Mouse (Mus musculus): Measurements from ENCODE around the gene Ampd1. TPM values are rescaled to one million over a fixed set of nuclear protein-coding genes. Genes with fewer than 3 reads are reported as not detected.
"Not testable (repeated sequence)": the region's sequence is repeated elsewhere in the genome, so short reads cannot be mapped to it uniquely, and the experiment has no call there.

The Ampd1 gene
- polyA plus RNA-seq, 1 experiment from 2014 or later = 8.9 TPM

GRCm38 (mm10) chr3:103127721-103128120 lies 53.9 kb downstream of the Ampd1 start:
- ATAC-seq (ENCODE audit: insufficient read depth, low FRiP score) = no peak
- Histone ChIP-seq H3K4me3 (replicated peaks; ENCODE audit: low read length) (no peak overlapping the region), H3K9me3 (replicated peaks; ENCODE audit: control insufficient read depth, low read length) (no peaks in the 10 kb centered on the region), H3K36me3 (ENCODE audit: control insufficient read depth, insufficient read depth, low read length) (no peaks in the 10 kb centered on the region), H3K4me1 (ENCODE audit: control insufficient read depth, insufficient read depth, low read length) (peaks cover 26% of the 10 kb centered on the region), H3K27me3 (ENCODE audit: control insufficient read depth, insufficient read depth, low read length) (no peaks in the 10 kb centered on the region), H3K27ac (ENCODE audit: low read length) (peak overlapping the region; percentile 36), H3K4me2 (ENCODE audit: low read depth, low read length) (no peak overlapping the region), H3K9ac (ENCODE audit: low read length) (no peak overlapping the region)
- 58% methylated on average over 5 of the region's 5 CpGs for WGBS

DNA sequence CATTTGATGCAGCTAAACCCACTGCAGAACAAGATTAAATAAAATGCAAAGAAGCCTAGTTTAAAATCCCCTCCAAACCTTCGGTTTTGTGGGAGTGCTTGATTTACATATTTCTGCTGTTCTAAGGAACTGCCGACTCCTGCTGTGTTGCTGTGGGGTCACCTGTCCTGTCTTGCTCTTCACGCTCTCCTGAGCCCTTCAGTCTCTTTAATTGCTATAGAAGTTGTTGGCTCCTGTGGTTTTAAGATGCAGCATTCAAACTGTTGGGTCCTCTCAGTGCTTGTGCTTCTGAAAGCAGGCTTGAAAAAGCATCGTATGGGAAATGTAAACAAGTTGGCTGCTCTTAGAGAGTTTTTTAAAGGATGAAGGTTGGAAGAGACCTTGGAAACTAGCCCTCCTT lies 54.4 kb downstream of the Ampd1 start:
- no peak overlapping the region for H3K4me3 ChIP-seq (replicated peaks; ENCODE audit: low read length)

DNA sequence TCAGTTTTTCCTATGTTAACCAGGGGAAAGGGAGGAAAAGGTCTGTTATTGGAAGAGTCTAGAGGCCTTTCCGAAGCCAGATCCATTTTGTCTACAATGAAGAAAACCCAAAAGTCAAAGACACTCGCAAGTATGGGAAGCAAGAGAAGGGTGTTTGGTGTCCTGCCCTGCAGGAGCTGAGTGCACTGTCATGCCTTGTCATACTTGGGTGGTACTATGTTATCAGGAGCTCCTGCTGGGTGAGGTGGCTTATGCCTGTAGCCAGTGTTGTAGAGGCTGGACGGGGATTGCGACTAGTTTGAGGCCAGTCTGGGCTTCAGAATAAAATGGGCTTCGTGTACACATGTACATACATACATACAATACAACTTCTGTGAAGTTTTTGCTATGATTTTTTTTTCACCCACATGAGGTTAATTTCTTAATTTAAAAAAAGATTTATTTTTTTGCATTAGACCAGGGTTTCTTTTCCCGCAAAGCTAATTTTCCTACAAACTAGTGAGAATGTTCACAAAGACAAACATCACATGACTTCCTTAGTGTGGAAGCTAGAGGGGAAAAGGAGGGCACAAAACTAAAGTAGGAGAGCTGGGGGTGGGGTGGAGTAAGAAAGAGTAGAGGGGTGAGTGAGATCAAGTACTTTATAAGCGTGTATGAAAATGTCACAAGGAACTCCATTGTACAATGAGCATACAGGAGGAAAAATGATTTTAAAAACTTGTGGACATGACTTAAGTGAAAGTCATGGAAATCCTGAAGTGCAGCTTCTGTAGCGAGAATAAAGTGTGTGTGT lies 55.7 kb downstream of the Ampd1 start:
- Histone ChIP-seq H3K9me3 (replicated peaks; ENCODE audit: control insufficient read depth, low read length) (no peaks in the 10 kb centered on the region), H3K4me3 (replicated peaks; ENCODE audit: low read length) (no peak overlapping the region), H3K27me3 (ENCODE audit: control insufficient read depth, insufficient read depth, low read length) (no peaks in the 10 kb centered on the region), H3K27ac (ENCODE audit: low read length) (peak overlapping the region; percentile 73; the same call in 1 of the 2 replicates), H3K4me1 (ENCODE audit: control insufficient read depth, insufficient read depth, low read length) (peaks cover 26% of the 10 kb centered on the region), H3K4me2 (ENCODE audit: low read depth, low read length) (0 out of 2 replicates have a peak overlapping the region, but pooled peaks have one; percentile 9), H3K9ac (ENCODE audit: low read length) (no peak overlapping the region), H3K36me3 (ENCODE audit: control insufficient read depth, insufficient read depth, low read length) (no peaks in the 10 kb centered on the region)
- 69% methylated on average over 8 of the region's 8 CpGs for WGBS
- ATAC-seq (ENCODE audit: insufficient read depth, low FRiP score) = peak; percentile 81

More for the DNA sequence above, 54.4 kb downstream of the Ampd1 start:
- Histone ChIP-seq H3K36me3 (ENCODE audit: control insufficient read depth, insufficient read depth, low read length) (no peaks in the 10 kb centered on the region), H3K4me1 (ENCODE audit: control insufficient read depth, insufficient read depth, low read length) (peaks cover 26% of the 10 kb centered on the region), H3K27me3 (ENCODE audit: control insufficient read depth, insufficient read depth, low read length) (no peaks in the 10 kb centered on the region), H3K4me2 (ENCODE audit: low read depth, low read length) (no peak overlapping the region), H3K9me3 (replicated peaks; ENCODE audit: control insufficient read depth, low read length) (no peaks in the 10 kb centered on the region), H3K27ac (ENCODE audit: low read length) (0 out of 2 replicates have a peak overlapping the region, but pooled peaks have one; percentile 12), H3K9ac (ENCODE audit: low read length) (no peak overlapping the region)
- 46% methylated on average over 4 of the region's 4 CpGs for WGBS
- ATAC-seq (ENCODE audit: insufficient read depth, low FRiP score) = no peak

DNA sequence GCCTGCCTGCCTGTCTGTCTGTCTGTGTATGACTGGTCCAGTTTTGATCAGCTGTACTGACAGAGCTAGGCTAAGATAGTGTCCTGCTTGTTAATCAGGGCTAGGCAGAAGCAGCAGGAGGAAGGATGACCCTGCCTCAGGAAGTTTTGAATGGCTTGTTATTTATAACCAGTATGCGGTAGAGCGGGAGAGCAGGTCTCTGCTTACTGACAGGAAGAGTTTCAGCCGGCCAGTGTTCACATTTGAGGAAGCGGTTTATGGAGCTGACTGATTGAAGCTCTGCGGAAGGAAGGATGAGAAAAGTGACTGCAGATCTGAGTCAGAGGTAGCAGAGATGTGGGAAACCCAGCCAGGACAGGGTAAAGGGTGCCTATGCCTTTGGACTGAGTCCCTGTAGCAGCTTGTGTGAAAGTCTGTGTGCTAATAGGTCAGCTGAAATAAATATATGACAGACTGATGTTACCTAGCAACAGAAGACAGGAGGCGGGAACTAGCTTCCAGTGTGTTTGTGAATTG lies 56.5 kb downstream of the Ampd1 start:
- H3K4me2 ChIP-seq (ENCODE audit: low read depth, low read length) = 0 out of 2 replicates have a peak overlapping the region, but pooled peaks have one; percentile 9
- WGBS = 22% methylated on average over 6 of the region's 6 CpGs
- H3K36me3 ChIP-seq (ENCODE audit: control insufficient read depth, insufficient read depth, low read length) = no peaks in the 10 kb centered on the region
- H3K9ac ChIP-seq (ENCODE audit: low read length) = no peak overlapping the region
- H3K27ac ChIP-seq (ENCODE audit: low read length) = peak overlapping the region; percentile 73
- H3K9me3 ChIP-seq (replicated peaks; ENCODE audit: control insufficient read depth, low read length) = no peaks in the 10 kb centered on the region
- ATAC-seq (ENCODE audit: insufficient read depth, low FRiP score) = peak; percentile 70
- no peak overlapping the region for H3K4me3 ChIP-seq (replicated peaks; ENCODE audit: low read length)
- no peaks in the 10 kb centered on the region for H3K27me3 ChIP-seq (ENCODE audit: control insufficient read depth, insufficient read depth, low read length)
- peaks cover 26% of the 10 kb centered on the region for H3K4me1 ChIP-seq (ENCODE audit: control insufficient read depth, insufficient read depth, low read length)

DNA sequence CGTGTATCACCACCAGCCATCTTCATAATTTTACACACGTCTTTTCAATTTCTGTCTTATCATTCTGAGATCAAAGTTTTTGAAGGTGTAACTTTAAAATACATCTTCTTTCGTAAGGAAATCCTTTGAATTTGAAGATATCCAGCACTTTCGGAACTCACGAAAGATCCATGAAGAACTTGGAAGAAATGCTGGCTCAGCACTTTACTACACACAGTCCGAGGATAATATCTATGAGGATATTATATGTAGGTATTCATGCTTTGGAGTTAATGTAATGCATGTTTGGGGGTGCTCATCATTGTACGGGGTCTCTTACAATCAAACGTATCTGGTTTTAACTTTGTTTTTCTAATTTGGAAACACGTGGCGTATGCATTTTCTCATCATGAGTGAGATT lies 59.3 kb downstream of the Ampd1 start:
- H3K27me3 ChIP-seq (ENCODE audit: control insufficient read depth, insufficient read depth, low read length) = no peaks in the 10 kb centered on the region
- ATAC-seq (ENCODE audit: insufficient read depth, low FRiP score) = no peak
- no peaks in the 10 kb centered on the region for H3K36me3 ChIP-seq (ENCODE audit: control insufficient read depth, insufficient read depth, low read length)
- 89% methylated on average over 10 of the region's 10 CpGs for WGBS
- no peak overlapping the region for H3K9ac ChIP-seq (ENCODE audit: low read length)
- H3K4me1 ChIP-seq (ENCODE audit: control insufficient read depth, insufficient read depth, low read length) = peaks cover 20% of the 10 kb centered on the region
- no peak overlapping the region for H3K4me3 ChIP-seq (replicated peaks; ENCODE audit: low read length)
- H3K9me3 ChIP-seq (replicated peaks; ENCODE audit: control insufficient read depth, low read length) = no peaks in the 10 kb centered on the region
- H3K4me2 ChIP-seq (ENCODE audit: low read depth, low read length) = no peak overlapping the region
- no peak overlapping the region for H3K27ac ChIP-seq (ENCODE audit: low read length)

- Histone ChIP-seq H3K4me1 (ENCODE audit: control insufficient read depth, insufficient read depth, low read length) (peaks cover 5% of the 10 kb centered on the region; the same call in 1 of the 2 replicates), H3K9me3 (replicated peaks; ENCODE audit: control insufficient read depth, low read length) (no peaks in the 10 kb centered on the region), H3K4me2 (ENCODE audit: low read depth, low read length) (no peak overlapping the region), H3K9ac (ENCODE audit: low read length) (no peak overlapping the region), H3K27me3 (ENCODE audit: control insufficient read depth, insufficient read depth, low read length) (no peaks in the 10 kb centered on the region), H3K4me3 (replicated peaks; ENCODE audit: low read length) (no peak overlapping the region), H3K36me3 (ENCODE audit: control insufficient read depth, insufficient read depth, low read length) (no peaks in the 10 kb centered on the region), H3K27ac (ENCODE audit: low read length) (no peak overlapping the region)
- ATAC-seq (ENCODE audit: insufficient read depth, low FRiP score) = no peak
- 76% methylated on average over 4 of the region's 4 CpGs for WGBS
Measured at GRCm38 (mm10) chr3:103136414-103137077, 62.7 kb downstream of the Ampd1 start.

- 43% methylated on average over 8 of the region's 8 CpGs for WGBS
- no peaks in the 10 kb centered on the region for H3K9me3 ChIP-seq (replicated peaks; ENCODE audit: control insufficient read depth, low read length)
- H3K36me3 ChIP-seq (ENCODE audit: control insufficient read depth, insufficient read depth, low read length) = no peaks in the 10 kb centered on the region
- peak overlapping the region; percentile 28; the same call in 1 of the 2 replicates for H3K4me2 ChIP-seq (ENCODE audit: low read depth, low read length)
- H3K4me3 ChIP-seq (replicated peaks; ENCODE audit: low read length) = no peak overlapping the region
- ATAC-seq (ENCODE audit: insufficient read depth, low FRiP score) = peak; percentile 68; the same call in 1 of the 2 replicates
- H3K9ac ChIP-seq (ENCODE audit: low read length) = 0 out of 2 replicates have a peak overlapping the region, but pooled peaks have one; percentile 34
- H3K27me3 ChIP-seq (ENCODE audit: control insufficient read depth, insufficient read depth, low read length) = no peaks in the 10 kb centered on the region
- H3K27ac ChIP-seq (ENCODE audit: low read length) = peak overlapping the region; percentile 86
- peaks cover 5% of the 10 kb centered on the region; the same call in 1 of the 2 replicates for H3K4me1 ChIP-seq (ENCODE audit: control insufficient read depth, insufficient read depth, low read length)
Measured at GRCm38 (mm10) chr3:103139047-103139446, 65.2 kb downstream of the Ampd1 start.

DNA sequence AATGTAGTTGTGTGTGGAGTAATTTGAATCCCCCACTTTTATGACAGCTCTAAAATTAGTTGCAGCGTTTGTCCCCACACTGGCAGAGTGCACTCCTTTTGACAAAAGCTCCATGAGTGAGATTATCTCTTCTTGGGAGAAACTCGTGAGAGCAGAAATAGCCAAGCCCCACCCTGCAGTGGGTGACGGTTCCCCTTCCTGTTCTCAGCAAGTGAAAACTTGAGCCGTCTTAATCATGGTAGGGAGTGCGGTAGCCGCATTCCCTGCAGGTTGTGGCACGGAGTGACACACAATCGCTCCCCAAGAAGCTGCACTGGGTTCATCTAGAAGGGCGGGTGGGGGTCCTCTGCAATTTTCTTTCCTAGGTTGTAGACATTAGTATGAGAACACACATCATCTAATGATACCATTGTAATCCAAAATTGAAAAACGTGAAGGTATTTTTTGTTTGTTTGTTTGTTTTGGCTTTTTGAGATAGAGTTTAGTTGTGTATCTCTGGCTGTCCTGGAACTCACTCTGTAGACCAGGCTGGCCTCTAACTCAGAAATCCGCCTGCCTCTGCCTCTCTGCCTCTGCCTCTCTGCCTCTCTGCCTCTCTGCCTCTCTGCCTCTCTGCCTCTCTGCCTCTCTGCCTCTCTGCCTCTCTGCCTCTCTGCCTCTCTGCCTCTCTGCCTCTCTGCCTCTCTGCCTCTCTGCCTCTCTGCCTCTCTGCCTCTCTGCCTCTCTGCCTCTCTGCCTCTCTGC lies 66.5 kb downstream of the Ampd1 start:
- WGBS = 50% methylated on average over 11 of the region's 11 CpGs
- H3K4me2 ChIP-seq (ENCODE audit: low read depth, low read length) = peak overlapping the region; percentile 28
- H3K4me1 ChIP-seq (ENCODE audit: control insufficient read depth, insufficient read depth, low read length); H3K27me3 ChIP-seq (ENCODE audit: control insufficient read depth, insufficient read depth, low read length); H3K9ac ChIP-seq (ENCODE audit: low read length); H3K4me3 ChIP-seq (replicated peaks; ENCODE audit: low read length); H3K9me3 ChIP-seq (replicated peaks; ENCODE audit: control insufficient read depth, low read length); H3K36me3 ChIP-seq (ENCODE audit: control insufficient read depth, insufficient read depth, low read length): not testable (repeated sequence)
- peak; percentile 66 for ATAC-seq (ENCODE audit: insufficient read depth, low FRiP score)
- peak overlapping the region; percentile 86 for H3K27ac ChIP-seq (ENCODE audit: low read length)

Data from stomach, embryonic 16.5 days (tissue).